In genomic region chr9:31281011-31281662, GRCm38 (mm10) we compare ENCODE assay signal across 8 mouse cellular contexts. TPM values are rescaled to one million over a fixed set of nuclear protein-coding genes. Genes with fewer than 3 reads are reported as not detected.
DNase-seq lines count a peak whose midpoint lies in the region; ATAC-seq lines count a peak whose summit lies in the region.

No protein-coding gene starts in this region.

- DNase-seq in retina, embryonic 14.5 days (ENCODE audit: low spot score) = peak; percentile 76
- no peak for DNase-seq in retina, postnatal 1 day
- DNase-seq in c-Kit-positive CD71-positive TER-119-positive erythroid progenitor cells, embryonic 14.5 days (ENCODE audit: low spot score) = peak; percentile 65
- peak; percentile 49 for DNase-seq in forelimb bud, embryonic 11.5 days (ENCODE audit: low read depth, low spot score)
- peak; percentile 41 for DNase-seq in hindlimb bud, embryonic 11.5 days (ENCODE audit: extremely low spot score, low read depth, low spot score)
- DNase-seq in naive thymus-derived CD4-positive, alpha-beta T cell, adult 2 months (ENCODE audit: low read depth) = peak; percentile 71
- DNase-seq in layer of hippocampus, adult 9-11 months = no peak

- H3K36me3 ChIP-seq in liver, embryonic 12.5 days = 0 out of 2 replicates have a peak, but pooled peaks cover 4% of the 10 kb centered on the region

- H3K4me2 ChIP-seq in liver, embryonic 12.5 days = peak overlapping the region; percentile 82

- no peaks in the 10 kb centered on the region for H3K9me3 ChIP-seq in liver, embryonic 12.5 days (replicated peaks)

- H3K27ac ChIP-seq in liver, embryonic 12.5 days = peak overlapping the region; percentile 98

- H3K4me3 ChIP-seq in liver, embryonic 12.5 days = peak overlapping the region; percentile 83

- peaks cover 64% of the 10 kb centered on the region for H3K4me1 ChIP-seq in liver, embryonic 12.5 days

- H3K27me3 ChIP-seq in liver, embryonic 12.5 days (replicated peaks) = no peaks in the 10 kb centered on the region

- under 1% methylated on average over 60 of the region's 63 CpGs for WGBS in liver, embryonic 12.5 days (ENCODE audit: insufficient replicate concordance)

- H3K9ac ChIP-seq in liver, embryonic 12.5 days = peak overlapping the region; percentile 98

- peak; percentile 62 for ATAC-seq in liver, embryonic 12.5 days

RNA-seq across cellular contexts. Expression of gene Prdm10, which starts 0.8 kb away (rescaled TPM):
- 4.1 and 4.7 TPM in 2 replicates for polyA plus RNA-seq in liver, embryonic 12.5 days (2016; fragmentation: Nextera tagmentation; extraction: Ambion mirVana)

Comparison
In these comparisons a context has a peak if more than half of its experiments do, and no peak if none do; other contexts are left out.
1. DNase-seq: peak in retina, embryonic 14.5 days (single experiment), c-Kit-positive CD71-positive TER-119-positive erythroid progenitor cells, embryonic 14.5 days (single experiment), forelimb bud, embryonic 11.5 days (single experiment), hindlimb bud, embryonic 11.5 days (single experiment) and naive thymus-derived CD4-positive, alpha-beta T cell, adult 2 months (single experiment); none in retina, postnatal 1 day (single experiment) and layer of hippocampus, adult 9-11 months (single experiment).